Mouse (Mus musculus) olfactory bulb, adult 2 months (tissue): ENCODE results near the gene Pik3cg.

ENCODE experiments used
- CTCF ChIP-seq: fragments of 200-500 bp; IDR thresholded peaks from 2 replicates; pipeline ENCODE4 v1.5.1; 2012; ENCODE audit warnings: low read depth, mild to moderate bottlenecking, low read length, moderate library complexity; ENCODE audit not compliant: insufficient read depth
- POLR2A ChIP-seq: fragments of 200-500 bp; IDR thresholded peaks from 2 replicates; pipeline ENCODE4 v1.6.1; 2012; ENCODE audit warnings: mild to moderate bottlenecking, low read depth, low read length, moderate library complexity; ENCODE audit not compliant: insufficient read depth

DNA sequence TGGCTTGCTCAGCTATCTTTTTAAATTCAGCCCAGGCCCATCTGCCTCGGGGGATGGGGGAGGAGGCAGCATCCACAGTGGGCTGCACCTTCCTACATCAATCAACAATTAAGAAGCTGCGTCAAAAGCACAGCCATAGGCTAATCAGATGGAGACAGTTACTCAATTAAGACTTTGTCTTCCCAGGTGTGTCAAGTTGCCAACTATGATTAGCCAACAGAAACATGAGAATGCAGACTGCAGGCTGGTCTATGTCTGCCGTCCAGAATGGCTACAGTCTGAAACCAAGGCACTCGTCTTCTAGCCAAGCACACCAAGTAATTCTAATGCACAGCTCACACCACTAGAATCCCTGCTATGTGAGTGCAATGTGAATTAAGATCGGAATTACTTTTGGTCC, 29.4 kb upstream of the Pik3cg start:
- TF ChIP-seq POLR2A, result no peak
- TF ChIP-seq CTCF, result no peak
